Mouse (Mus musculus): ENCODE data around the gene Cab39l. TPM values are rescaled to one million over a fixed set of nuclear protein-coding genes. Genes with fewer than 3 reads are reported as not detected.

Cab39l gene
- polyA plus RNA-seq, 1 experiment from 2014 or later = 53.0 TPM

- ATAC-seq (ENCODE audit: insufficient number of reproducible peaks, low FRiP score, low TSS enrichment, low read depth) (no peak), DNase-seq (ENCODE audit: low spot score) (no peak)
- Histone ChIP-seq H3K9me3 (ENCODE audit: control insufficient read depth, low read length) (no peaks in the 10 kb centered on the region), H3K4me1 (ENCODE audit: control insufficient read depth, insufficient read depth, low read length) (peaks cover 3% of the 10 kb centered on the region; the same call in 1 of the 2 replicates), H3K4me3 (ENCODE audit: low read depth, low read length) (no peak overlapping the region), H3K9ac (ENCODE audit: low read length) (no peak overlapping the region), H3K4me2 (ENCODE audit: low read depth, severe bottlenecking) (no peak overlapping the region), H3K27ac (replicated peaks; ENCODE audit: low read depth, low read length) (no peak overlapping the region), H3K27me3 (ENCODE audit: control insufficient read depth, insufficient read depth, low read length) (no peaks in the 10 kb centered on the region), H3K36me3 (ENCODE audit: control insufficient read depth, insufficient read depth, low read length) (no peaks in the 10 kb centered on the region)
Observed at GRCm38 (mm10) chr14:59435206-59435605, 5.6 kb upstream of the Cab39l start.

GRCm38 (mm10) chr14:59437398-59437797 is 3.4 kb upstream of the Cab39l start:
- no peak for ATAC-seq (ENCODE audit: insufficient number of reproducible peaks, low FRiP score, low TSS enrichment, low read depth)
- H3K4me2 ChIP-seq (ENCODE audit: low read depth, severe bottlenecking) = no peak overlapping the region
- peaks cover 3% of the 10 kb centered on the region; the same call in 1 of the 2 replicates for H3K4me1 ChIP-seq (ENCODE audit: control insufficient read depth, insufficient read depth, low read length)
- 84% methylated on average over 3 of the region's 3 CpGs for WGBS
- no peaks in the 10 kb centered on the region for H3K27me3 ChIP-seq (ENCODE audit: control insufficient read depth, insufficient read depth, low read length)
- no peaks in the 10 kb centered on the region for H3K36me3 ChIP-seq (ENCODE audit: control insufficient read depth, insufficient read depth, low read length)
- H3K27ac ChIP-seq (replicated peaks; ENCODE audit: low read depth, low read length) = no peak overlapping the region
- no peaks in the 10 kb centered on the region for H3K9me3 ChIP-seq (ENCODE audit: control insufficient read depth, low read length)
- H3K4me3 ChIP-seq (ENCODE audit: low read depth, low read length) = no peak overlapping the region
- DNase-seq (ENCODE audit: low spot score) = no peak
- no peak overlapping the region for H3K9ac ChIP-seq (ENCODE audit: low read length)

GRCm38 (mm10) chr14:59438505-59438904 is 2.3 kb upstream of the Cab39l start:
- H3K4me1 ChIP-seq (ENCODE audit: control insufficient read depth, insufficient read depth, low read length) = peaks cover 3% of the 10 kb centered on the region; the same call in 1 of the 2 replicates
- DNase-seq (ENCODE audit: low spot score) = no peak
- H3K27me3 ChIP-seq (ENCODE audit: control insufficient read depth, insufficient read depth, low read length) = no peaks in the 10 kb centered on the region
- no peaks in the 10 kb centered on the region for H3K36me3 ChIP-seq (ENCODE audit: control insufficient read depth, insufficient read depth, low read length)
- H3K4me2 ChIP-seq (ENCODE audit: low read depth, severe bottlenecking) = no peak overlapping the region
- ATAC-seq (ENCODE audit: insufficient number of reproducible peaks, low FRiP score, low TSS enrichment, low read depth) = no peak
- H3K4me3 ChIP-seq (ENCODE audit: low read depth, low read length) = no peak overlapping the region
- no peaks in the 10 kb centered on the region for H3K9me3 ChIP-seq (ENCODE audit: control insufficient read depth, low read length)
- H3K9ac ChIP-seq (ENCODE audit: low read length) = no peak overlapping the region
- no peak overlapping the region for H3K27ac ChIP-seq (replicated peaks; ENCODE audit: low read depth, low read length)
- 92% methylated on average over 2 of the region's 2 CpGs for WGBS

- H3K9ac ChIP-seq (ENCODE audit: low read length) = no peak overlapping the region
- DNase-seq (ENCODE audit: low spot score) = no peak
- peak overlapping the region; percentile 57 for H3K4me2 ChIP-seq (ENCODE audit: low read depth, severe bottlenecking)
- no peaks in the 10 kb centered on the region for H3K9me3 ChIP-seq (ENCODE audit: control insufficient read depth, low read length)
- no peaks in the 10 kb centered on the region for H3K27me3 ChIP-seq (ENCODE audit: control insufficient read depth, insufficient read depth, low read length)
- H3K4me1 ChIP-seq (ENCODE audit: control insufficient read depth, insufficient read depth, low read length) = peaks cover 3% of the 10 kb centered on the region; the same call in 1 of the 2 replicates
- no peak for ATAC-seq (ENCODE audit: insufficient number of reproducible peaks, low FRiP score, low TSS enrichment, low read depth)
- peak overlapping the region; percentile 80 for H3K4me3 ChIP-seq (ENCODE audit: low read depth, low read length)
- no peak overlapping the region for H3K27ac ChIP-seq (replicated peaks; ENCODE audit: low read depth, low read length)
- 33% methylated on average over 7 of the region's 7 CpGs for WGBS
- H3K36me3 ChIP-seq (ENCODE audit: control insufficient read depth, insufficient read depth, low read length) = no peaks in the 10 kb centered on the region
Observed at GRCm38 (mm10) chr14:59440039-59440438, 733 bp upstream of the Cab39l start.

- 13% methylated on average over 6 of the region's 6 CpGs for WGBS
- Histone ChIP-seq H3K4me2 (ENCODE audit: low read depth, severe bottlenecking) (peak overlapping the region; percentile 57), H3K27ac (replicated peaks; ENCODE audit: low read depth, low read length) (no peak overlapping the region), H3K27me3 (ENCODE audit: control insufficient read depth, insufficient read depth, low read length) (no peaks in the 10 kb centered on the region), H3K9ac (ENCODE audit: low read length) (peak overlapping the region; percentile 89), H3K9me3 (ENCODE audit: control insufficient read depth, low read length) (no peaks in the 10 kb centered on the region), H3K4me3 (ENCODE audit: low read depth, low read length) (peak overlapping the region; percentile 80), H3K4me1 (ENCODE audit: control insufficient read depth, insufficient read depth, low read length) (peaks cover 3% of the 10 kb centered on the region; the same call in 1 of the 2 replicates), H3K36me3 (ENCODE audit: control insufficient read depth, insufficient read depth, low read length) (no peaks in the 10 kb centered on the region)
- ATAC-seq (ENCODE audit: insufficient number of reproducible peaks, low FRiP score, low TSS enrichment, low read depth) (no peak), DNase-seq (ENCODE audit: low spot score) (no peak)
Observed at GRCm38 (mm10) chr14:59441472-59441805, 667 bp downstream of the Cab39l start.

- DNase-seq (ENCODE audit: low spot score) = no peak
- H3K27ac ChIP-seq (replicated peaks; ENCODE audit: low read depth, low read length) = no peak overlapping the region
- no peak overlapping the region for H3K9ac ChIP-seq (ENCODE audit: low read length)
- H3K9me3 ChIP-seq (ENCODE audit: control insufficient read depth, low read length) = no peaks in the 10 kb centered on the region
- no peaks in the 10 kb centered on the region for H3K4me1 ChIP-seq (ENCODE audit: control insufficient read depth, insufficient read depth, low read length)
- H3K4me3 ChIP-seq (ENCODE audit: low read depth, low read length) = no peak overlapping the region
- no peaks in the 10 kb centered on the region for H3K27me3 ChIP-seq (ENCODE audit: control insufficient read depth, insufficient read depth, low read length)
- no peak overlapping the region for H3K4me2 ChIP-seq (ENCODE audit: low read depth, severe bottlenecking)
- no peaks in the 10 kb centered on the region for H3K36me3 ChIP-seq (ENCODE audit: control insufficient read depth, insufficient read depth, low read length)
- ATAC-seq (ENCODE audit: insufficient number of reproducible peaks, low FRiP score, low TSS enrichment, low read depth) = no peak
- WGBS = 78% methylated on average over 1 of the region's 1 CpGs
Observed at GRCm38 (mm10) chr14:59445421-59445820, 4.6 kb downstream of the Cab39l start.

- ATAC-seq (ENCODE audit: insufficient number of reproducible peaks, low FRiP score, low TSS enrichment, low read depth) (no peak), DNase-seq (ENCODE audit: low spot score) (no peak)
- H3K4me1 ChIP-seq (ENCODE audit: control insufficient read depth, insufficient read depth, low read length) = no peaks in the 10 kb centered on the region
Observed at GRCm38 (mm10) chr14:59447981-59448380, 7.2 kb downstream of the Cab39l start.

GRCm38 (mm10) chr14:59466503-59466902 is 25.7 kb downstream of the Cab39l start:
- no peaks in the 10 kb centered on the region for H3K27me3 ChIP-seq (ENCODE audit: control insufficient read depth, insufficient read depth, low read length)
- H3K27ac ChIP-seq (replicated peaks; ENCODE audit: low read depth, low read length) = no peak overlapping the region
- no peak overlapping the region for H3K4me3 ChIP-seq (ENCODE audit: low read depth, low read length)
- 91% methylated on average over 2 of the region's 2 CpGs for WGBS
- H3K9me3 ChIP-seq (ENCODE audit: control insufficient read depth, low read length) = no peaks in the 10 kb centered on the region
- no peaks in the 10 kb centered on the region for H3K36me3 ChIP-seq (ENCODE audit: control insufficient read depth, insufficient read depth, low read length)
- H3K9ac ChIP-seq (ENCODE audit: low read length) = no peak overlapping the region
- no peak for ATAC-seq (ENCODE audit: insufficient number of reproducible peaks, low FRiP score, low TSS enrichment, low read depth)
- no peaks in the 10 kb centered on the region for H3K4me1 ChIP-seq (ENCODE audit: control insufficient read depth, insufficient read depth, low read length)
- H3K4me2 ChIP-seq (ENCODE audit: low read depth, severe bottlenecking) = no peak overlapping the region
- no peak for DNase-seq (ENCODE audit: low spot score)

More at GRCm38 (mm10) chr14:59447981-59448380, 7.2 kb downstream of the Cab39l start:
- Histone ChIP-seq H3K36me3 (ENCODE audit: control insufficient read depth, insufficient read depth, low read length) (no peaks in the 10 kb centered on the region), H3K9me3 (ENCODE audit: control insufficient read depth, low read length) (no peaks in the 10 kb centered on the region), H3K27me3 (ENCODE audit: control insufficient read depth, insufficient read depth, low read length) (no peaks in the 10 kb centered on the region), H3K9ac (ENCODE audit: low read length) (no peak overlapping the region), H3K4me2 (ENCODE audit: low read depth, severe bottlenecking) (no peak overlapping the region), H3K4me3 (ENCODE audit: low read depth, low read length) (no peak overlapping the region), H3K27ac (replicated peaks; ENCODE audit: low read depth, low read length) (no peak overlapping the region)

- Histone ChIP-seq H3K4me3 (ENCODE audit: low read depth, low read length) (no peak overlapping the region), H3K4me1 (ENCODE audit: control insufficient read depth, insufficient read depth, low read length) (no peaks in the 10 kb centered on the region), H3K9ac (ENCODE audit: low read length) (no peak overlapping the region), H3K36me3 (ENCODE audit: control insufficient read depth, insufficient read depth, low read length) (no peaks in the 10 kb centered on the region), H3K9me3 (ENCODE audit: control insufficient read depth, low read length) (no peaks in the 10 kb centered on the region), H3K27ac (replicated peaks; ENCODE audit: low read depth, low read length) (no peak overlapping the region), H3K4me2 (ENCODE audit: low read depth, severe bottlenecking) (no peak overlapping the region), H3K27me3 (ENCODE audit: control insufficient read depth, insufficient read depth, low read length) (no peaks in the 10 kb centered on the region)
- WGBS = 68% methylated on average over 1 of the region's 1 CpGs
- ATAC-seq (ENCODE audit: insufficient number of reproducible peaks, low FRiP score, low TSS enrichment, low read depth) (no peak), DNase-seq (ENCODE audit: low spot score) (no peak)
Observed at GRCm38 (mm10) chr14:59467798-59468197, 27.0 kb downstream of the Cab39l start.
